Mouse (Mus musculus) forebrain, postnatal 0 days (tissue): ENCODE results near the gene Pcgf5. TPM values are rescaled to one million over a fixed set of nuclear protein-coding genes. Genes with fewer than 3 reads are reported as not detected.

ENCODE experiments used
- ATAC-seq: fragments of 200-750 bp; cut with Nextera tagmentation; 2 replicates; pipeline ENCODE4 v1.8.0; 2017; ENCODE audit warnings: mild to moderate bottlenecking, moderate library complexity
- DNase-seq: peaks from one replicate; pipeline ENCODE4 v3.0.0-alpha.2; 2015
- H3K27ac ChIP-seq: fragments of 300-500 bp; sonication (generic); 2 replicates; pipeline ENCODE4 v1.5.1; 2014; ENCODE audit warnings: low read depth, mild to moderate bottlenecking, antibody characterized with exemption, low read length, moderate library complexity, mixed read lengths
- H3K27me3 ChIP-seq: fragments of 300-500 bp; sonication (generic); 2 replicates; pipeline ENCODE4 v1.6.1; 2014; ENCODE audit warnings: mild to moderate bottlenecking, low read length, mixed read lengths; ENCODE audit not compliant: insufficient read depth
- H3K36me3 ChIP-seq: fragments of 300-500 bp; sonication (generic); 2 replicates; pipeline ENCODE4 v1.6.1; 2014; ENCODE audit warnings: mild to moderate bottlenecking, moderate library complexity; ENCODE audit not compliant: insufficient read depth
- H3K4me1 ChIP-seq: fragments of 300-500 bp; sonication (generic); 2 replicates; pipeline ENCODE4 v1.6.1; 2014; ENCODE audit warnings: antibody characterized with exemption; ENCODE audit not compliant: insufficient read depth
- H3K4me2 ChIP-seq: fragments of 300-500 bp; sonication (generic); 2 replicates; pipeline ENCODE4 v1.6.1; 2014; ENCODE audit warnings: low read depth, mild to moderate bottlenecking, moderate library complexity
- H3K4me3 ChIP-seq: fragments of 300-500 bp; sonication (generic); 2 replicates; pipeline ENCODE4 v1.5.1; 2014; ENCODE audit warnings: low read depth, low read length, mixed read lengths
- H3K9ac ChIP-seq: fragments of 300-500 bp; sonication (generic); 2 replicates; pipeline ENCODE4 v1.6.1; 2014; ENCODE audit warnings: mild to moderate bottlenecking
- H3K9me3 ChIP-seq: fragments of 300-500 bp; sonication (generic); 2 replicates; pipeline ENCODE4 v1.6.1; 2016; ENCODE audit warnings: low read length
- CTCF ChIP-seq: sonication (generic); IDR thresholded peaks from 2 replicates; pipeline ENCODE4 v1.5.1; 2016; ENCODE audit warnings: antibody characterized with exemption, control low read depth, low read depth
- WGBS: fragments of 180-500 bp; shearing (Covaris S2); extraction: QIAGEN DNeasy Blood & Tissue Kit; methylation state at CpG from one replicate; pipeline ENCODE4 v1.1.7; 2014; 5-methylcytosine and 5-hydroxymethylcytosine counted together
- polyA plus RNA-seq: library from polyadenylated mRNA; unstranded; fragments of >200 nt; fragmentation: Nextera tagmentation; extraction: Ambion mirVana; gene quantifications from 2 replicates; pipeline ENCODE4 v1.2.1, GENCODE M21; 2015
- total RNA-seq: library from RNA; depleted of rRNA; stranded (reverse); fragments of >200 nt; gene quantifications from 2 replicates; pipeline ENCODE4 v1.2.3, GENCODE M21; 2014

Pcgf5 gene
- total and polyA plus RNA-seq, 2 experiments from 2014 or later, result 5.1 to 7.4 TPM

GRCm38 (mm10) chr19:36347376-36347775, 733 bp upstream of the Pcgf5 start:
- no peak for ATAC-seq
- Histone ChIP-seq H3K4me2 (peak overlapping the region; percentile 93), H3K9ac (no peak overlapping the region), H3K4me1 (no peaks in the 10 kb centered on the region), H3K27me3 (0 out of 2 replicates have a peak, but pooled peaks cover 3% of the 10 kb centered on the region), H3K9me3 (no peaks in the 10 kb centered on the region), H3K4me3 (peak overlapping the region; percentile 82; the same call in 1 of the 2 replicates), H3K36me3 (no peaks in the 10 kb centered on the region), H3K27ac (no peak overlapping the region)
- WGBS, result 21% methylated on average over 6 of the region's 6 CpGs
- DNase-seq, result no peak
- no peak for TF ChIP-seq CTCF

GRCm38 (mm10) chr19:36347831-36348160, 313 bp upstream of the Pcgf5 start:
- ATAC-seq, result no peak
- Histone ChIP-seq H3K9ac (peak overlapping the region; percentile 52; the same call in 1 of the 2 replicates), H3K27me3 (0 out of 2 replicates have a peak, but pooled peaks cover 3% of the 10 kb centered on the region), H3K9me3 (no peaks in the 10 kb centered on the region), H3K27ac (no peak overlapping the region), H3K4me3 (peak overlapping the region; percentile 82), H3K36me3 (no peaks in the 10 kb centered on the region), H3K4me1 (no peaks in the 10 kb centered on the region), H3K4me2 (peak overlapping the region; percentile 93)
- TF ChIP-seq CTCF, result no peak
- no peak for DNase-seq
- WGBS, result under 1% methylated on average over 11 of the region's 11 CpGs

DNA sequence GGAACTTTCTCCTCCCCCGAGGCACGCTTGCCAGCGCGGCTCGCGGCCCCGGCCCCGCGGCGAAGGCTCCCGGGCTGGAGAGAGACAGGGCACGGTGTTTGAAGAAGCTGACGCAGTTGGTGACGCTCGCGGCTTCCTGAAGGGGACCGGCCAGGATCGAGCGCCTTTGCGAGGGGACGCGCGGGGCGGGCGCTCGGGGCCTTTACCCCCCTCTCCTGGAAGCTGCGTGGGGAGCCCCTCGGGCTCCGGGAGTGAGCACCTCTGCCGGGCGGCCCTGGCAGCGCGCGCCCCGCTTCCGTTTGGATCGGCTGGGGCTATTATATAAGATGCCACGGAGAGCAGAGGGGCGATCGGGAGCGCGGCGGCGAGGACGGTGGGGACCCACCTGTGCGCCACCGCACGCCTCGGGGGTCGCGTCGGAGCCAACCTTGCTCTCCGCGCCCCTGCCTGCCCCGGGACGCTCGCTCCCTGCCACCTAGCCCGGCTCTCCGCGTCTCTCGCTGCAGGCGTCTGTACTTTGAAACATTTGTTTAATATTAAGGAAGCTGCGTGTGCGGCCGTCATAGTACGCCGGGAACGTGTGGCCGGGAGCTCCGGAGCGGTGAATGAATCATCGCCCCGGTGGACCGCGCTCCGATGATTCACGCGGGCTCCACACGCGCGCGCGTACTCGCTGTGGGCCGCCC, 835 bp downstream of the Pcgf5 start:
- DNase-seq (peak; percentile 52), ATAC-seq (peak; percentile 79)
- Histone ChIP-seq H3K27me3 (0 out of 2 replicates have a peak, but pooled peaks cover 3% of the 10 kb centered on the region), H3K4me1 (no peaks in the 10 kb centered on the region), H3K9me3 (no peaks in the 10 kb centered on the region), H3K4me2 (peak overlapping the region; percentile 93), H3K36me3 (no peaks in the 10 kb centered on the region), H3K9ac (peak overlapping the region; percentile 52), H3K4me3 (peak overlapping the region; percentile 82), H3K27ac (no peak overlapping the region; the same call in 1 of the 2 replicates)
- under 1% methylated on average over 75 of the region's 85 CpGs for WGBS
- no peak; the same call in 1 of the 2 replicates for TF ChIP-seq CTCF

DNA sequence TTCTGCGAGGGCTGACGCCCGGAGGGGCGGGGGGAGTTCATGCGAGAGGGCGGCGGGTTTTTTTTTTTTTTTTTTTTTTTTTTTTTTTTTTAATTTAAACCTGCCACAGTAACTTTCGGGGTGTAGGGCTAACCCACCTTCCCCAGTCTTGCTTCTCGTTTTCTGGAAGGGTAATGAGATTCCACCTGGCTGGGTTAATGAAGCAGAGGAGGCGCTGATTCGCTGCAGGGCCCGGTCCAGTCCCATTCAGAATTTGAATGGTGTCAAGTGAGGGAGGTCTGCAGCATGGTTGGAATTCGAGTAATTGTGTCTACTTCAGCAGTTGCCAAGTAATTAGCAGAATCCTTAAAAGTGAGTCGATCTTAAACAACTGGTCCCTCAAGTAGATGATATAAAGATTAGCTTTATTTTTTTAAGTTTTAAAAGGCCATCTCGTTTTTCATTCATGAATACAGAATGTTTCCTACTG, 1.4 kb downstream of the Pcgf5 start:
- H3K27me3 ChIP-seq, result 0 out of 2 replicates have a peak, but pooled peaks cover 3% of the 10 kb centered on the region
- ATAC-seq, result no peak

GRCm38 (mm10) chr19:36350181-36350580, 2.1 kb downstream of the Pcgf5 start:
- Histone ChIP-seq H3K27me3 (0 out of 2 replicates have a peak, but pooled peaks cover 3% of the 10 kb centered on the region), H3K9me3 (no peaks in the 10 kb centered on the region), H3K27ac (no peak overlapping the region), H3K36me3 (no peaks in the 10 kb centered on the region), H3K4me2 (no peak overlapping the region), H3K4me3 (no peak overlapping the region), H3K9ac (no peak overlapping the region), H3K4me1 (no peaks in the 10 kb centered on the region)
- ATAC-seq (no peak), DNase-seq (no peak)
- 39% methylated on average over 11 of the region's 11 CpGs for WGBS
- no peak for TF ChIP-seq CTCF

More for the DNA sequence above, 1.4 kb downstream of the Pcgf5 start:
- H3K27ac ChIP-seq, result no peak overlapping the region
- H3K4me2 ChIP-seq, result peak overlapping the region; percentile 93
- no peak for TF ChIP-seq CTCF
- peak overlapping the region; percentile 82 for H3K4me3 ChIP-seq
- no peaks in the 10 kb centered on the region for H3K9me3 ChIP-seq
- 1% methylated on average over 15 of the region's 15 CpGs for whole genome bisulfite sequencing
- H3K4me1 ChIP-seq, result no peaks in the 10 kb centered on the region
- H3K36me3 ChIP-seq, result no peaks in the 10 kb centered on the region
- peak; percentile 14 for DNase-seq
- H3K9ac ChIP-seq, result peak overlapping the region; percentile 52

DNA sequence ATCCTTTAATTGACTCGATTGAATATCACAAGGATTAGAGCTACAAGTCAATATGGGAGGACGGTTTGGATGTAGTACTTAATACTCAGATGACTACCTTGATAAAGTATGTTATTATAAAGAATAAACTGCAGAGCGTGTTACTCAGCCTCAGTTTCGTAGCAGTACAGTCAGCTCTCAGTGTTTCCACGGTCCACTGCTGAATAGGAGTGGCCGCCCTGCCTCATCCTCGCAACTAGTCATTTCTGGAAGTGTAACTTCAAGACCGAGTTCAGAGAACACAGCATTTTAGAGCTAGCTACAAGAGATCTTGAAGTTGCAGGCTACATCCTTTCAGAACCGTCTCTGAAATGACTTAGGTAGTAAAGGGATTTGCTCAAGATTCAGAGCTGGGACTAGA, 2.8 kb downstream of the Pcgf5 start:
- Histone ChIP-seq H3K9ac (no peak overlapping the region), H3K4me3 (no peak overlapping the region), H3K4me1 (no peaks in the 10 kb centered on the region), H3K36me3 (no peaks in the 10 kb centered on the region), H3K27ac (no peak overlapping the region), H3K9me3 (no peaks in the 10 kb centered on the region), H3K27me3 (0 out of 2 replicates have a peak, but pooled peaks cover 3% of the 10 kb centered on the region), H3K4me2 (no peak overlapping the region)
- ATAC-seq, result no peak
- 92% methylated on average over 9 of the region's 9 CpGs for WGBS
- no peak for TF ChIP-seq CTCF
- no peak for DNase-seq

DNA sequence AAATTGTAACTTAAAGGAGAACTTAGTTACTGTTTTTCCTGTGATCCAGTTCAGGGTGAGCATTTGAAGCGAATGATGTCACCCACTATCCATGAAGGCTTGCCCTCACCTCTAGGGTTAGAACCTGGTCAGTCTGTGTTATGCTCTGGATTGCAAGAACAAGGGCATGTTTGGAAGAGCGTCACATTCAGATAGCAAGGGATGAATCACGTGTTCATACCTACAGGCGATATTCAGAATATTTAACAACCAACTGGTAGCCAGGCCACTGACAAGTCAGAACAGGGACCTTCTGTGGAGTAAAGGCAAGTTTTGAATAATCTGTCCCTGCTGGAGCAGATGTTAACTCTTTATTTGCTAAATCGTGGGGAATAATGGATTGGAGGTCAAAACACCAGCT, 14.4 kb downstream of the Pcgf5 start:
- Histone ChIP-seq H3K27ac (no peak overlapping the region), H3K4me2 (no peak overlapping the region), H3K4me1 (no peaks in the 10 kb centered on the region), H3K9ac (no peak overlapping the region), H3K4me3 (no peak overlapping the region), H3K36me3 (no peaks in the 10 kb centered on the region), H3K9me3 (no peaks in the 10 kb centered on the region), H3K27me3 (no peaks in the 10 kb centered on the region)
- WGBS, result 91% methylated on average over 5 of the region's 5 CpGs
- ATAC-seq (no peak), DNase-seq (no peak)
- no peak for TF ChIP-seq CTCF
